Mouse (Mus musculus) C2C12 (cell line): ENCODE measurements at regions not wholly inside any gene's neighbourhood (a gene's known extent, or its start where the extent isn't known, plus 50 kb on each side); places are given as distances from the start of the nearest gene placed in this dataset.
"Not testable (repeated sequence)": the region's sequence is repeated elsewhere in the genome, so short reads cannot be mapped to it uniquely, and the experiment has no call there.

Experiments used
- H3K27me3 ChIP-seq: one replicate; pipeline ENCODE4 v1.6.1; 2011; ENCODE audit not compliant: control insufficient read depth, insufficient read depth, insufficient read length
- H3K36me3 ChIP-seq: one replicate; pipeline ENCODE4 v1.6.1; 2011; ENCODE audit not compliant: control insufficient read depth, insufficient read depth
- H3K4me3 ChIP-seq: one replicate; pipeline ENCODE4 v1.5.1; 2011; ENCODE audit warnings: mild to moderate bottlenecking, control low read depth; ENCODE audit not compliant: poor library complexity, insufficient read depth, severe bottlenecking
- H3K79me2 ChIP-seq: one replicate; pipeline ENCODE4 v1.6.1; 2011; ENCODE audit not compliant: control insufficient read depth, insufficient read depth
- H3K79me3 ChIP-seq: one replicate; pipeline ENCODE4 v1.6.1; 2011; ENCODE audit warnings: low read depth, control low read depth
- H3ac ChIP-seq: one replicate; pipeline ENCODE3; 2011; ENCODE audit warnings: low read depth; ENCODE audit not compliant: control insufficient read depth, insufficient read length
- CEBPB ChIP-seq: IDR thresholded peaks from one replicate; pipeline ENCODE4 v1.6.1; 2011; ENCODE audit warnings: low read depth, mild to moderate bottlenecking, control low read depth, moderate library complexity
- CTCF ChIP-seq: IDR thresholded peaks from one replicate; pipeline ENCODE4 v1.5.1; 2011; ENCODE audit not compliant: control insufficient read depth, insufficient read depth, insufficient read length
- FOSL1 ChIP-seq: IDR thresholded peaks from one replicate; pipeline ENCODE4 v1.8.0; 2011; ENCODE audit warnings: mild to moderate bottlenecking, low read length; ENCODE audit not compliant: poor library complexity, insufficient read depth, severe bottlenecking
- MAX ChIP-seq: IDR thresholded peaks from one replicate; pipeline ENCODE4 v1.6.1; 2011; ENCODE audit warnings: mild to moderate bottlenecking, control low read depth
- MYOD1 ChIP-seq: IDR thresholded peaks from one replicate; pipeline ENCODE4 v1.6.1; 2011; ENCODE audit warnings: low read depth; ENCODE audit not compliant: control insufficient read depth, insufficient read length
- MYOG ChIP-seq: IDR thresholded peaks from one replicate; pipeline ENCODE4 v1.6.1; 2011; ENCODE audit not compliant: control insufficient read depth, insufficient read length; ENCODE audit errors: extremely low read depth
- USF1 ChIP-seq: IDR thresholded peaks from one replicate; pipeline ENCODE4 v1.6.1; 2011; ENCODE audit warnings: low read depth, mild to moderate bottlenecking, control low read depth, moderate library complexity

GRCm38 (mm10) chr3:137267752-137268151 lies 73.1 kb upstream of the Emcn start:
- no peak for TF ChIP-seq CTCF
- no peak for TF ChIP-seq FOSL1
- TF ChIP-seq USF1: no peak
- no peak for TF ChIP-seq MYOD1
- TF ChIP-seq CEBPB: no peak
- no peak for TF ChIP-seq MAX
- TF ChIP-seq MYOG: no peak
- no peaks in the 10 kb centered on the region for H3K27me3 ChIP-seq
- no peak overlapping the region for H3K4me3 ChIP-seq
- H3K79me2 ChIP-seq: no peaks in the 10 kb centered on the region
- no peak overlapping the region for H3ac ChIP-seq
- H3K79me3 ChIP-seq: no peaks in the 10 kb centered on the region
- no peaks in the 10 kb centered on the region for H3K36me3 ChIP-seq

DNA sequence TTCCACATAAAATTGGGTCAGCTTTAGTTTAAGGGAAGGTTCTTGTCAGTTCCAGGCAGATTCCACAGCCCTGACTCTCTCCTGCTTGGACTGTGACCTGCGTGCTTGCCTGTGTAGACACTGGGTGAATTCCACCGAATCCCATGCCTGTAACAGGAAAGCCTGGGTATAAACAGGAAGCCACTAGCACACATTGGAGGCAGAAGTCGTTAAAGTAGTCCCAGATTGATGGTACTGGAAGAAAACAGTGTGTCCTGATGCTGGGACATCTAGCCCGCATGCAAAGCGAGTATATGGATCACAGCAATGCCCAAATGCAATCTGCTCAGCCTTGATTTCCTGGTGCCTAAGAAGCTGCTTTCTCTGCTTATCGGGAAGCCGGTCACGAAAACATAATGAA lies 65.4 kb upstream of the Emcn start:
- Histone ChIP-seq H3K4me3 (no peak overlapping the region), H3K27me3 (no peaks in the 10 kb centered on the region), H3K79me2 (no peaks in the 10 kb centered on the region), H3ac (no peak overlapping the region), H3K36me3 (no peaks in the 10 kb centered on the region), H3K79me3 (no peaks in the 10 kb centered on the region)
- TF ChIP-seq MYOG (no peak), MAX (no peak), USF1 (no peak), MYOD1 (no peak), CTCF (no peak), CEBPB (no peak)

GRCm38 (mm10) chr3:137279284-137279683 lies 61.6 kb upstream of the Emcn start:
- H3K79me2 ChIP-seq: no peaks in the 10 kb centered on the region
- no peak for TF ChIP-seq FOSL1

GRCm38 (mm10) chr3:137281052-137281451 lies 59.8 kb upstream of the Emcn start:
- Histone ChIP-seq H3K4me3 (no peak overlapping the region), H3K79me3 (no peaks in the 10 kb centered on the region), H3K36me3 (no peaks in the 10 kb centered on the region), H3K27me3 (no peaks in the 10 kb centered on the region), H3K79me2 (no peaks in the 10 kb centered on the region), H3ac (no peak overlapping the region)
- no peak for TF ChIP-seq MAX
- no peak for TF ChIP-seq USF1
- TF ChIP-seq FOSL1: no peak
- TF ChIP-seq CTCF: no peak
- TF ChIP-seq MYOG: no peak
- no peak for TF ChIP-seq CEBPB
- TF ChIP-seq MYOD1: no peak

More at GRCm38 (mm10) chr3:137279284-137279683, 61.6 kb upstream of the Emcn start:
- Histone ChIP-seq H3K36me3 (no peaks in the 10 kb centered on the region), H3K79me3 (no peaks in the 10 kb centered on the region), H3ac (no peak overlapping the region), H3K27me3 (no peaks in the 10 kb centered on the region), H3K4me3 (no peak overlapping the region)

- not testable (repeated sequence) for H3K4me3 ChIP-seq, H3ac ChIP-seq, H3K79me2 ChIP-seq, H3K36me3 ChIP-seq, H3K27me3 ChIP-seq, H3K79me3 ChIP-seq
Observed at GRCm38 (mm10) chr3:137287558-137287957, 53.3 kb upstream of the Emcn start.

DNA sequence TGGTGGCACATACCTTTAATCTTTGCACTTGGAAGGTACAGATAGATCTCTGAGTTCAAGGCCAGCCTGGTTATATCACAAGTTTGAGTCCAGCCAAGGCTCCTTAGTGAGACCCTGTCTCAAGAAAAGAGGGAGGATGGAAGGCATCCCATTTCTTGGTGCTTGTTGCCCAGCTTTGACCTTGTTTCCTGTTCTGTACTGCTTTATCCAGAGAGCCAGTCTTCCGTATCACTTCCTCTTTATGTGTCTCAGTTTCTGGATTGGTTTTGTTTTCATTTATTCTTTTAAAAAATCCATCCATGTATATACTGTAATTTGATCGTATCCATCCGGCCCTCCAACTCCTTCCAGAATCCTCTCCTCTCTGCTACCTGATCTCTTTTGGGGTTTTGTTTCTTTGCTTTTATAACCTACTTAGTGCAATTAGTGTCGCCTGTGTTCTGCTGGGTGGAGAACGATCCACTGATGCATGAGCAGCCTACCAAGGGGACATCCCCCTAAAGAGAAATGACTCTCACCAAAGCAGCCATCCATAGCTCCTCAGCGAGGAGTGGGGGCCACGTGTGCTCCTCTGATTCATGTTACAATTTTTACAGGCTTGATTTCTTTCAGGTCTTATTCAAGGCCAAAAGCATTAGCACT lies 52.4 kb upstream of the Emcn start:
- Histone ChIP-seq H3ac (no peak overlapping the region), H3K79me2 (no peaks in the 10 kb centered on the region), H3K27me3 (no peaks in the 10 kb centered on the region), H3K79me3 (no peaks in the 10 kb centered on the region), H3K4me3 (no peak overlapping the region), H3K36me3 (no peaks in the 10 kb centered on the region)
- TF ChIP-seq USF1 (no peak), CEBPB (no peak), MYOD1 (no peak), FOSL1 (no peak), MAX (no peak), CTCF (no peak), MYOG (no peak)
